Mouse (Mus musculus): ENCODE results near the gene Pla2g12b. TPM values are rescaled to one million over a fixed set of nuclear protein-coding genes. Genes with fewer than 3 reads are reported as not detected.

Pla2g12b gene
- polyA plus RNA-seq, 1 experiment = not detected

DNA sequence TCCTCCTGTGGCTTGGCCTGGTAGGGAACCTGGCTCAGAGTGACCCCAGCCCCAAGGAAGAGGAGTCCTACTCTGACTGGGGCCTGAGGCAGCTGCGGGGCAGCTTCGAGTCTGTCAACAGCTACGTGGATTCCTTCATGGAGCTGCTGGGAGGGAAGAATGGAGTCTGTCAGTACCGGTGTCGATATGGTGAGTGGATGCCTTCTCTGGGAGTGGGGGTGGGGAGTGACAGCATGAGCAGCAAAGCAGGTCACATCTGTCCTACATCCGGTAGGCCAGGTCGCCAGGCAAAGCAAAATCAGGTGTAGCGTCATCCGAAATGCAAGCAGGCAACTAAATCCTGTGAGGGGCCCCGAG, 311 bp downstream of the Pla2g12b start:
- Histone ChIP-seq H3K4me3 (no peak overlapping the region), H3K4me2 (ENCODE audit: low read depth) (no peak overlapping the region), H3K36me3 (ENCODE audit: control insufficient read depth, insufficient read depth) (no peaks in the 10 kb centered on the region), H3K79me2 (ENCODE audit: control insufficient read depth, insufficient read depth) (no peaks in the 10 kb centered on the region), H3ac (ENCODE audit: control insufficient read depth, insufficient read length) (no peak overlapping the region), H3K27me3 (ENCODE audit: control insufficient read depth, insufficient read depth, insufficient read length) (no peaks in the 10 kb centered on the region)
- TF ChIP-seq CEBPB (IDR thresholded peaks at IDR 0.05; ENCODE audit: insufficient read depth, poor library complexity, severe bottlenecking) = no peak
- TF ChIP-seq USF1 (IDR thresholded peaks at IDR 0.05; ENCODE audit: low read depth) = no peak
- no peak for TF ChIP-seq TCF12 (IDR thresholded peaks at IDR 0.05; ENCODE audit: insufficient read depth, poor library complexity, severe bottlenecking)
- no peak for TF ChIP-seq POLR2AphosphoS2 (IDR thresholded peaks at IDR 0.05; ENCODE audit: insufficient read length, low read depth)
- no peak for TF ChIP-seq MAX (IDR thresholded peaks at IDR 0.05; ENCODE audit: low read depth)
- TF ChIP-seq SRF (IDR thresholded peaks at IDR 0.05; ENCODE audit: control insufficient read depth, insufficient read length, low read depth) = no peak
- no peak for TF ChIP-seq E2F4 (IDR thresholded peaks at IDR 0.05; ENCODE audit: insufficient read depth)
- no peak for TF ChIP-seq POLR2A (IDR thresholded peaks at IDR 0.05; ENCODE audit: insufficient read length, low read depth)
- TF ChIP-seq MYOD1 (IDR thresholded peaks at IDR 0.05; ENCODE audit: control insufficient read depth in 1 of 3, insufficient read length in 2 of 3, low read depth in 2 of 3) = no peak
- TF ChIP-seq REST (IDR thresholded peaks at IDR 0.05; ENCODE audit: insufficient read depth, insufficient read length) = no peak
- TF ChIP-seq MYOG (IDR thresholded peaks at IDR 0.05; ENCODE audit: control insufficient read depth in 1 of 3, insufficient read depth in 1 of 3, insufficient read length in 2 of 3, low read depth in 2 of 3) = no peak
- no peak for TF ChIP-seq TCF3 (IDR thresholded peaks at IDR 0.05; ENCODE audit: insufficient read length, low read depth)

DNA sequence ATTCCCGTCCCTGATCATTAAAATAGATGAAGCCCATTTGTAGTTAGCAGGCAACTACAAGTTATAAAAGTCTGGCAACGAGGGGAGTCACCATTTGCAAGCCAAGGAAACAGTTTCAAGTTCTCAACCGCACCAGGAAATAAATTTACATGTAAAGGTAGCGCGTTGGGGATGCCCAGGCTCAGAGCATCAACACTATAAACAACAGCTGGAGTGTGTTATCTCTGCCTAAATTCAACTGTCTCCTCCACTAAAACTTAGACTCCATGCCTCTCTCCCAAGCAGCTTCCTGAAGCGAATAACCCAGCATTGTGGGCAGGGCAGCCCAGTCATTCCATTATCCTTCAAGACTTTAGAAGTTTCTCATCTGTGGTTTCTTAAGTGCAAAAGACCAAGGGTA, 5.0 kb downstream of the Pla2g12b start:
- no peak overlapping the region for H3ac ChIP-seq (ENCODE audit: control insufficient read depth, insufficient read length)
- H3K4me3 ChIP-seq = no peak overlapping the region
- no peak overlapping the region for H3K4me2 ChIP-seq (ENCODE audit: low read depth)
- H3K79me2 ChIP-seq (ENCODE audit: control insufficient read depth, insufficient read depth) = no peaks in the 10 kb centered on the region
- H3K27me3 ChIP-seq (ENCODE audit: control insufficient read depth, insufficient read depth, insufficient read length) = no peaks in the 10 kb centered on the region
- no peaks in the 10 kb centered on the region for H3K36me3 ChIP-seq (ENCODE audit: control insufficient read depth, insufficient read depth)
- TF ChIP-seq POLR2AphosphoS2 (IDR thresholded peaks at IDR 0.05; ENCODE audit: insufficient read length, low read depth) = no peak
- TF ChIP-seq E2F4 (IDR thresholded peaks at IDR 0.05; ENCODE audit: insufficient read depth) = no peak
- no peak for TF ChIP-seq MYOD1 (IDR thresholded peaks at IDR 0.05; ENCODE audit: control insufficient read depth in 1 of 3, insufficient read length in 2 of 3, low read depth in 2 of 3)
- no peak for TF ChIP-seq MYOG (IDR thresholded peaks at IDR 0.05; ENCODE audit: control insufficient read depth in 1 of 3, insufficient read depth in 1 of 3, insufficient read length in 2 of 3, low read depth in 2 of 3)
- no peak for TF ChIP-seq TCF12 (IDR thresholded peaks at IDR 0.05; ENCODE audit: insufficient read depth, poor library complexity, severe bottlenecking)
- TF ChIP-seq TCF3 (IDR thresholded peaks at IDR 0.05; ENCODE audit: insufficient read length, low read depth) = no peak
- TF ChIP-seq CEBPB (IDR thresholded peaks at IDR 0.05; ENCODE audit: insufficient read depth, poor library complexity, severe bottlenecking) = no peak
- no peak for TF ChIP-seq MAX (IDR thresholded peaks at IDR 0.05; ENCODE audit: low read depth)
- TF ChIP-seq SRF (IDR thresholded peaks at IDR 0.05; ENCODE audit: control insufficient read depth, insufficient read length, low read depth) = no peak
- no peak for TF ChIP-seq REST (IDR thresholded peaks at IDR 0.05; ENCODE audit: insufficient read depth, insufficient read length)
- TF ChIP-seq POLR2A (IDR thresholded peaks at IDR 0.05; ENCODE audit: insufficient read length, low read depth) = no peak
- no peak for TF ChIP-seq USF1 (IDR thresholded peaks at IDR 0.05; ENCODE audit: low read depth)

DNA sequence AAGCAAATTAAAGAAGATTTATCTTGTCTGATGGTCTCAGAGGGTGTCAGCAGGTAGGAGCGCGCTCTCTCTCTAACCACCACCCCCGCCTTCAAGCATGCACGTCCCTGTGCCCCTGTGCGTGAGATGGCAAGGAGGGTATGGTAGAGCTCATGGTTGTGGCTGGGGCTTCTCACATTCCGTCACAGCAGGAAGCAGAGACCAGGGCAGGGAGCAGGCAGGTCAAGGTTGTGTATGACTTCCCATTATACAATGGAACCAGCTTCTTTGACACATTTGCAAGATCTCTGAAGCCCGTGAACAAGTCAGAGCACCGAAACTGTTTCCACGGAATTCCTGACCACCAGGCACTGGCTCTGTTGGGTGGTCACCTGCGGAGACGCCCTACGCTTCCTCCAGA, 6.8 kb downstream of the Pla2g12b start:
- H3K4me3 ChIP-seq = no peak overlapping the region
- no peaks in the 10 kb centered on the region for H3K36me3 ChIP-seq (ENCODE audit: control insufficient read depth, insufficient read depth)
- H3ac ChIP-seq (ENCODE audit: control insufficient read depth, insufficient read length) = no peak overlapping the region
- H3K27me3 ChIP-seq (ENCODE audit: control insufficient read depth, insufficient read depth, insufficient read length) = no peaks in the 10 kb centered on the region
- no peaks in the 10 kb centered on the region for H3K79me2 ChIP-seq (ENCODE audit: control insufficient read depth, insufficient read depth)
- TF ChIP-seq REST (IDR thresholded peaks at IDR 0.05; ENCODE audit: insufficient read depth, insufficient read length) (no peak), E2F4 (IDR thresholded peaks at IDR 0.05; ENCODE audit: insufficient read depth) (no peak), MYOG (IDR thresholded peaks at IDR 0.05; ENCODE audit: control insufficient read depth in 1 of 3, insufficient read depth in 1 of 3, insufficient read length in 2 of 3, low read depth in 2 of 3) (no peak), USF1 (IDR thresholded peaks at IDR 0.05; ENCODE audit: low read depth) (no peak), MAX (IDR thresholded peaks at IDR 0.05; ENCODE audit: low read depth) (no peak), CEBPB (IDR thresholded peaks at IDR 0.05; ENCODE audit: insufficient read depth, poor library complexity, severe bottlenecking) (no peak), SRF (IDR thresholded peaks at IDR 0.05; ENCODE audit: control insufficient read depth, insufficient read length, low read depth) (no peak), POLR2AphosphoS2 (IDR thresholded peaks at IDR 0.05; ENCODE audit: insufficient read length, low read depth) (no peak), POLR2A (IDR thresholded peaks at IDR 0.05; ENCODE audit: insufficient read length, low read depth) (no peak), TCF3 (IDR thresholded peaks at IDR 0.05; ENCODE audit: insufficient read length, low read depth) (no peak), TCF12 (IDR thresholded peaks at IDR 0.05; ENCODE audit: insufficient read depth, poor library complexity, severe bottlenecking) (no peak), MYOD1 (IDR thresholded peaks at IDR 0.05; ENCODE audit: control insufficient read depth in 1 of 3, insufficient read length in 2 of 3, low read depth in 2 of 3) (no peak)
- H3K4me2 ChIP-seq (ENCODE audit: low read depth) = no peak overlapping the region

DNA sequence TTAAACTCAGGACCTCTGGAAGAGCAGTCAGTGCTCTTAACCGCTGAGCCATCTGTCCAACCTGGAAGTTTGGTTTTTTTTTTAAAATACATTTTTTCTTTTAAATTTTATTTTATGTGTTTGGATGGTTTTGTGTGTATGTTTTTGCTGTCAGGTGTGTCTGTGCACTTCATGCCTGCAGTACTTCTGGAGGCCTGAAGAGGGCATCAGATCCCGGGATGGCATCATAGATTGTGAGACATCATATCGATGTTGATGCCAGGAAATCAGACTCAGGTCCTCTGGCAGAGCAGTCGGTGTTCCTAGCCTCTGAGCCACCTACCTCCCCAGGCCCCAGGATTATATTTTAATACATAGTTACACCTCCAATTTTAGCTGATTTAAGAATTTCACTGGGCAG, 10.3 kb downstream of the Pla2g12b start:
- no peak overlapping the region for H3K4me3 ChIP-seq
- H3K27me3 ChIP-seq (ENCODE audit: control insufficient read depth, insufficient read depth, insufficient read length) = no peaks in the 10 kb centered on the region
- H3K79me2 ChIP-seq (ENCODE audit: control insufficient read depth, insufficient read depth) = no peaks in the 10 kb centered on the region
- TF ChIP-seq TCF12 (IDR thresholded peaks at IDR 0.05; ENCODE audit: insufficient read depth, poor library complexity, severe bottlenecking) = no peak
- TF ChIP-seq CEBPB (IDR thresholded peaks at IDR 0.05; ENCODE audit: insufficient read depth, poor library complexity, severe bottlenecking) = no peak
- TF ChIP-seq MAX (IDR thresholded peaks at IDR 0.05; ENCODE audit: low read depth) = no peak
- TF ChIP-seq REST (IDR thresholded peaks at IDR 0.05; ENCODE audit: insufficient read depth, insufficient read length) = no peak
- no peak for TF ChIP-seq MYOG (IDR thresholded peaks at IDR 0.05; ENCODE audit: control insufficient read depth in 1 of 3, insufficient read depth in 1 of 3, insufficient read length in 2 of 3, low read depth in 2 of 3)
- TF ChIP-seq MYOD1 (IDR thresholded peaks at IDR 0.05; ENCODE audit: control insufficient read depth in 1 of 3, insufficient read length in 2 of 3, low read depth in 2 of 3) = no peak
- TF ChIP-seq TCF3 (IDR thresholded peaks at IDR 0.05; ENCODE audit: insufficient read length, low read depth) = no peak
- TF ChIP-seq POLR2A (IDR thresholded peaks at IDR 0.05; ENCODE audit: insufficient read length, low read depth) = no peak
- no peak for TF ChIP-seq USF1 (IDR thresholded peaks at IDR 0.05; ENCODE audit: low read depth)
- no peak for TF ChIP-seq SRF (IDR thresholded peaks at IDR 0.05; ENCODE audit: control insufficient read depth, insufficient read length, low read depth)
- no peak for TF ChIP-seq E2F4 (IDR thresholded peaks at IDR 0.05; ENCODE audit: insufficient read depth)
- TF ChIP-seq POLR2AphosphoS2 (IDR thresholded peaks at IDR 0.05; ENCODE audit: insufficient read length, low read depth) = no peak
- H3K36me3 ChIP-seq (ENCODE audit: control insufficient read depth, insufficient read depth) = no peaks in the 10 kb centered on the region
- no peak overlapping the region for H3ac ChIP-seq (ENCODE audit: control insufficient read depth, insufficient read length)
- no peak overlapping the region for H3K4me2 ChIP-seq (ENCODE audit: low read depth)
